Mouse (Mus musculus) stomach, embryonic 14.5 days (tissue): ENCODE measurements at regions not wholly inside any gene's neighbourhood (a gene's known extent, or its start where the extent isn't known, plus 50 kb on each side); places are given as distances from the start of the nearest gene placed in this dataset.
"Not testable (repeated sequence)": the region's sequence is repeated elsewhere in the genome, so short reads cannot be mapped to it uniquely, and the experiment has no call there.

ENCODE experiments used
- ATAC-seq: fragments of 200-750 bp; cut with Nextera tagmentation; 2 replicates; pipeline ENCODE4 v1.8.0; 2017; ENCODE audit warnings: low read depth, moderate TSS enrichment; ENCODE audit not compliant: insufficient number of reproducible peaks, insufficient read depth, low FRiP score
- H3K27ac ChIP-seq: fragments of 300-500 bp; sonication (generic); 2 replicates; pipeline ENCODE4 v1.5.1; 2014; ENCODE audit warnings: mild to moderate bottlenecking, low read length, moderate library complexity, mixed read lengths
- H3K27me3 ChIP-seq: fragments of 300-500 bp; sonication (generic); 2 replicates; pipeline ENCODE4 v1.6.1; 2014; ENCODE audit warnings: low read length, control low read depth, mixed read lengths; ENCODE audit not compliant: control insufficient read depth, insufficient read depth
- H3K36me3 ChIP-seq: fragments of 300-500 bp; sonication (generic); 2 replicates; pipeline ENCODE4 v1.6.1; 2014; ENCODE audit warnings: mild to moderate bottlenecking, control low read depth, low read length, moderate library complexity, mixed read lengths; ENCODE audit not compliant: control insufficient read depth, insufficient read depth
- H3K4me1 ChIP-seq: fragments of 300-500 bp; sonication (generic); 2 replicates; pipeline ENCODE4 v1.6.1; 2014; ENCODE audit warnings: low read length, control low read depth, mixed read lengths; ENCODE audit not compliant: control insufficient read depth, insufficient read depth
- H3K4me2 ChIP-seq: fragments of 300-500 bp; sonication (generic); replicated peaks from 2 replicates; pipeline ENCODE4 v1.6.1; 2014; ENCODE audit warnings: low read depth, low read length, control low read depth
- H3K4me3 ChIP-seq: fragments of 300-500 bp; sonication (generic); 2 replicates; pipeline ENCODE4 v1.5.1; 2014; ENCODE audit warnings: low read depth, low read length, control low read depth
- H3K9ac ChIP-seq: fragments of 300-500 bp; sonication (generic); replicated peaks from 2 replicates; pipeline ENCODE4 v1.6.1; 2014; ENCODE audit warnings: low read depth, mild to moderate bottlenecking, control low read depth, low read length, moderate library complexity, mixed read lengths
- H3K9me3 ChIP-seq: fragments of 300-500 bp; sonication (generic); 2 replicates; pipeline ENCODE4 v1.6.1; 2016; ENCODE audit warnings: low read depth, low read length, control low read depth; ENCODE audit not compliant: control insufficient read depth
- WGBS: fragments of 180-500 bp; shearing (Covaris S2); extraction: QIAGEN DNeasy Blood & Tissue Kit; methylation state at CpG from one replicate; pipeline ENCODE4 v1.1.7; 2014; 5-methylcytosine and 5-hydroxymethylcytosine counted together

- Histone ChIP-seq H3K9ac (peak overlapping the region; percentile 77), H3K27ac (0 out of 2 replicates have a peak overlapping the region, but pooled peaks have one; percentile 39), H3K4me2 (peak overlapping the region; percentile 25), H3K4me3 (peak overlapping the region; percentile 51)
- not testable (repeated sequence) for H3K27me3 ChIP-seq, H3K9me3 ChIP-seq, H3K36me3 ChIP-seq, ATAC-seq, H3K4me1 ChIP-seq
- under 1% methylated on average over 57 of the region's 77 CpGs for WGBS
Observed at GRCm38 (mm10) chr12:24252071-24252874, 155.2 kb upstream of the 9030624G23Rik start.
